Mouse (Mus musculus): ENCODE results near the gene 1700022I11Rik.

Gene 1700022I11Rik

DNA sequence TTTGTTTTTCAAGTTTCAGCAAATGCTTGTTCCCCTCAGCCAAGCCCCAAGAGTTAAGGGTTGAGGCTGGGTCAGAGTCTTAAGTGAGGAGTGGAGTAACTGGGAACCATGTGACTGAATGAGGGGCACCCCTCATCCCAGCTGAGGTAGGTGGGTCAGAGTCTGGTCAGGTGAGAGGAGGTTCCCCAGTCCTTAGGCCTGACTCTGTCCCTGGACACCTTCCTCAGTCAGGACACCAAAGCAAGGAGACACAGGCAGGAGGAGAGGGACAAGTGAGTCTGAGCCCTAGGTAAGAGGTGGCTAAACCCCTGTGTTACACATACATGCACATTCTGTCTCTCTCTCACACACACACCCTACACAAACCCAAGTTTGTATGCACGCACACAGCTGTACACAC, 63.1 kb downstream of the 1700022I11Rik start:
- no peak for DNase-seq (ENCODE audit: low read depth, low spot score)

Measured in A20 (cell line).